Mouse (Mus musculus): ENCODE measurements around the gene Sstr3. TPM values are rescaled to one million over a fixed set of nuclear protein-coding genes. Genes with fewer than 3 reads are reported as not detected.
A peak's percentile ranks its signal among the peaks of the same experiment; 100 is the strongest.

Sstr3 gene
- total RNA-seq, 1 experiment from 2014 or later, result not detected

- ATAC-seq (ENCODE audit: extremely low read depth, insufficient number of reproducible peaks, low FRiP score, poor library complexity, severe bottlenecking), result no peak
Observed at GRCm38 (mm10) chr15:78535723-78536421, 8.6 kb downstream of the Sstr3 start.

- ATAC-seq (ENCODE audit: extremely low read depth, insufficient number of reproducible peaks, low FRiP score, poor library complexity, severe bottlenecking), result no peak
Observed at GRCm38 (mm10) chr15:78533346-78533835, 11.1 kb downstream of the Sstr3 start.

GRCm38 (mm10) chr15:78532566-78533345, 11.7 kb downstream of the Sstr3 start:
- no peak for ATAC-seq (ENCODE audit: extremely low read depth, insufficient number of reproducible peaks, low FRiP score, poor library complexity, severe bottlenecking)

GRCm38 (mm10) chr15:78531901-78532469, 12.5 kb downstream of the Sstr3 start:
- peak; percentile 80 for ATAC-seq (ENCODE audit: extremely low read depth, insufficient number of reproducible peaks, low FRiP score, poor library complexity, severe bottlenecking)

- no peak for ATAC-seq (ENCODE audit: extremely low read depth, insufficient number of reproducible peaks, low FRiP score, poor library complexity, severe bottlenecking)
Observed at GRCm38 (mm10) chr15:78531451-78531720, 13.1 kb downstream of the Sstr3 start.

- ATAC-seq (ENCODE audit: extremely low read depth, insufficient number of reproducible peaks, low FRiP score, poor library complexity, severe bottlenecking), result no peak
Observed at GRCm38 (mm10) chr15:78530671-78531450, 13.6 kb downstream of the Sstr3 start, which contains the start of gene C1qtnf6. Gene C1qtnf6 (minus strand): TSS chr15:78531416.

GRCm38 (mm10) chr15:78530141-78530540, 14.3 kb downstream of the Sstr3 start:
- no peak for ATAC-seq (ENCODE audit: extremely low read depth, insufficient number of reproducible peaks, low FRiP score, poor library complexity, severe bottlenecking)

- no peak for ATAC-seq (ENCODE audit: extremely low read depth, insufficient number of reproducible peaks, low FRiP score, poor library complexity, severe bottlenecking)
Observed at GRCm38 (mm10) chr15:78529428-78529990, 15.0 kb downstream of the Sstr3 start.

GRCm38 (mm10) chr15:78528726-78529411, 15.6 kb downstream of the Sstr3 start:
- ATAC-seq (ENCODE audit: extremely low read depth, insufficient number of reproducible peaks, low FRiP score, poor library complexity, severe bottlenecking), result no peak

GRCm38 (mm10) chr15:78527973-78528372, 16.5 kb downstream of the Sstr3 start:
- no peak for ATAC-seq (ENCODE audit: extremely low read depth, insufficient number of reproducible peaks, low FRiP score, poor library complexity, severe bottlenecking)

- ATAC-seq (ENCODE audit: extremely low read depth, insufficient number of reproducible peaks, low FRiP score, poor library complexity, severe bottlenecking), result no peak
Observed at GRCm38 (mm10) chr15:78524163-78524562, 20.3 kb downstream of the Sstr3 start.

- ATAC-seq (ENCODE audit: extremely low read depth, insufficient number of reproducible peaks, low FRiP score, poor library complexity, severe bottlenecking), result no peak
Observed at GRCm38 (mm10) chr15:78521892-78522291, 22.6 kb downstream of the Sstr3 start.

GRCm38 (mm10) chr15:78521331-78521730, 23.2 kb downstream of the Sstr3 start:
- no peak for ATAC-seq (ENCODE audit: extremely low read depth, insufficient number of reproducible peaks, low FRiP score, poor library complexity, severe bottlenecking)

- no peak for ATAC-seq (ENCODE audit: extremely low read depth, insufficient number of reproducible peaks, low FRiP score, poor library complexity, severe bottlenecking)
Observed at GRCm38 (mm10) chr15:78520112-78520715, 24.3 kb downstream of the Sstr3 start.

GRCm38 (mm10) chr15:78518221-78518620, 26.3 kb downstream of the Sstr3 start:
- ATAC-seq (ENCODE audit: extremely low read depth, insufficient number of reproducible peaks, low FRiP score, poor library complexity, severe bottlenecking), result no peak

GRCm38 (mm10) chr15:78515759-78516158, 28.7 kb downstream of the Sstr3 start:
- no peak for ATAC-seq (ENCODE audit: extremely low read depth, insufficient number of reproducible peaks, low FRiP score, poor library complexity, severe bottlenecking)

GRCm38 (mm10) chr15:78514393-78515146, 29.9 kb downstream of the Sstr3 start:
- peak; percentile 55 for ATAC-seq (ENCODE audit: extremely low read depth, insufficient number of reproducible peaks, low FRiP score, poor library complexity, severe bottlenecking)

Data from neutrophil, adult 5-6 weeks (primary cell).